Comparison of ENCODE assay signal across 14 mouse cellular contexts in genomic region chr6:29535316-29535715, GRCm38 (mm10). TPM values are rescaled to one million over a fixed set of nuclear protein-coding genes. Genes with fewer than 3 reads are reported as not detected.
DNase-seq lines count a peak whose midpoint lies in the region; ATAC-seq and TF ChIP-seq lines count a peak whose summit lies in the region.
"Had no signal": no experiment of that assay in that cellular context is flagged by ENCODE, and none has a peak within 500 bp of the region (broad histone marks: within the 10 kb centered on the region; RNA-seq: fewer than 3 reads in every experiment).

No protein-coding gene starts in this region.

- H3K36me3 ChIP-seq in liver, postnatal 0 days (replicated peaks; ENCODE audit: insufficient read depth, low read length): peaks cover 6% of the 10 kb centered on the region; the same call in 1 of the 2 replicates
- H3K36me3 ChIP-seq in forebrain, embryonic 15.5 days: peaks cover 3% of the 10 kb centered on the region; the same call in 1 of the 2 replicates

- ATAC-seq in liver, postnatal 0 days: 0 out of 2 replicates have a peak, but pooled peaks have one; percentile 7
- no peak for ATAC-seq in forebrain, embryonic 15.5 days (replicated peaks)
- ATAC-seq: forebrain, postnatal 0 days; Patski had no signal

- 59% methylated on average over 6 of the region's 6 CpGs for WGBS in liver, postnatal 0 days (ENCODE audit: insufficient replicate concordance)
- 63% methylated on average over 6 of the region's 6 CpGs for WGBS in forebrain, embryonic 15.5 days

- no peaks in the 10 kb centered on the region for H3K9me3 ChIP-seq in liver, postnatal 0 days (ENCODE audit: low read length)
- H3K9me3 ChIP-seq in forebrain, embryonic 15.5 days: no peaks in the 10 kb centered on the region
- H3K9me3 ChIP-seq: embryonic facial prominence, embryonic 13.5 days had no signal

- H3K27ac ChIP-seq in liver, postnatal 0 days (ENCODE audit: low read depth): no peak overlapping the region
- H3K27ac ChIP-seq in forebrain, embryonic 15.5 days (replicated peaks): no peak overlapping the region
- H3K27ac ChIP-seq: embryonic facial prominence, embryonic 13.5 days; liver, embryonic 14.5 days had no signal

- H3K27me3 ChIP-seq in liver, postnatal 0 days (ENCODE audit: insufficient read depth, low read length): no peaks in the 10 kb centered on the region
- H3K27me3 ChIP-seq in forebrain, embryonic 15.5 days: peaks cover 1% of the 10 kb centered on the region; the same call in 1 of the 2 replicates
- H3K27me3 ChIP-seq: Patski had no signal

- no peak overlapping the region for H3K4me2 ChIP-seq in liver, postnatal 0 days (ENCODE audit: low read depth, low read length)
- no peak overlapping the region for H3K4me2 ChIP-seq in forebrain, embryonic 15.5 days (replicated peaks)
- H3K4me2 ChIP-seq: embryonic facial prominence, embryonic 13.5 days had no signal

- no peak overlapping the region for H3K9ac ChIP-seq in liver, postnatal 0 days (replicated peaks)
- no peak overlapping the region for H3K9ac ChIP-seq in forebrain, embryonic 15.5 days (replicated peaks)
- H3K9ac ChIP-seq: embryonic facial prominence, embryonic 13.5 days; forebrain, postnatal 0 days; liver, embryonic 14.5 days had no signal

- DNase-seq in liver, postnatal 0 days: no peak
- DNase-seq in liver: no peak
- peak; percentile 67 for DNase-seq in adrenal gland, postnatal 14 days
- peak; percentile 60 for DNase-seq in kidney, adult 18-20 months
- DNase-seq in ovary, postnatal 14 days (ENCODE audit: low spot score): peak; percentile 68
- DNase-seq in thymus, postnatal 0 days (ENCODE audit: low spot score): no peak
- DNase-seq in layer of hippocampus, postnatal 36 days: no peak
- DNase-seq: cerebellum, adult 8-10 months; forebrain, postnatal 0 days; right cerebral cortex, postnatal 14 days had no signal

- TF ChIP-seq EP300 in liver, postnatal 0 days (IDR thresholded peaks at IDR 0.05; ENCODE audit: low read depth): no peak

- no peak overlapping the region for H3K4me3 ChIP-seq in liver, postnatal 0 days (ENCODE audit: low read depth, low read length)
- H3K4me3 ChIP-seq in forebrain, embryonic 15.5 days: no peak overlapping the region
- H3K4me3 ChIP-seq: embryonic facial prominence, embryonic 13.5 days had no signal

- TF ChIP-seq CTCF in liver, postnatal 0 days (IDR thresholded peaks at IDR 0.05; ENCODE audit: low read depth): no peak

- H3K4me1 ChIP-seq in liver, postnatal 0 days (ENCODE audit: insufficient read depth): peaks cover 2% of the 10 kb centered on the region; the same call in 1 of the 2 replicates
- no peaks in the 10 kb centered on the region for H3K4me1 ChIP-seq in forebrain, embryonic 15.5 days
- H3K4me1 ChIP-seq: embryonic facial prominence, embryonic 13.5 days had no signal

RNA-seq across cellular contexts. Expression of gene Irf5, which starts 8.9 kb away (rescaled TPM):
- 11.8 and 12.0 TPM in 2 replicates for polyA plus RNA-seq in liver, postnatal 0 days (2015; fragmentation: Nextera tagmentation; extraction: Ambion mirVana)
- 3.0 and 10.9 TPM in 2 replicates for total RNA-seq in adrenal gland, postnatal 14 days (2021)
- 12.3 and 13.4 TPM in 2 replicates for polyA plus RNA-seq in thymus, postnatal 0 days (2015; fragmentation: Nextera tagmentation; extraction: Ambion mirVana)
- total RNA-seq in layer of hippocampus, postnatal 36 days (2021): 1 to 10 TPM; 4.5 to 4.8 TPM
- 1.3 and 1.4 TPM in 2 replicates for polyA plus RNA-seq in forebrain, embryonic 15.5 days (2015; fragmentation: Nextera tagmentation; extraction: Ambion mirVana)

RNA-seq across cellular contexts. Expression of gene Kcp, which starts 27.6 kb away (rescaled TPM):
- 2.2 and 2.3 TPM in 2 replicates for polyA plus RNA-seq in liver, postnatal 0 days (2015; fragmentation: Nextera tagmentation; extraction: Ambion mirVana)
- 6.1 and 7.1 TPM in 2 replicates for total RNA-seq in adrenal gland, postnatal 14 days (2021)
- 0.82 and 1.2 TPM in 2 replicates for polyA plus RNA-seq in thymus, postnatal 0 days (2015; fragmentation: Nextera tagmentation; extraction: Ambion mirVana)
- 1 to 10 TPM; 1.7 to 1.9 TPM for total RNA-seq in layer of hippocampus, postnatal 36 days (2021)
- 9.6 and 13.3 TPM in 2 replicates for polyA plus RNA-seq in forebrain, embryonic 15.5 days (2015; fragmentation: Nextera tagmentation; extraction: Ambion mirVana)

Comparison
In these comparisons a context has a peak if more than half of its experiments do, and no peak if none do; other contexts are left out.
1. DNase-seq: peak in adrenal gland, postnatal 14 days (single experiment), kidney, adult 18-20 months (single experiment) and ovary, postnatal 14 days (single experiment); none in liver, postnatal 0 days (single experiment), liver (single experiment), thymus, postnatal 0 days (single experiment) and layer of hippocampus, postnatal 36 days (0 of 2).